Comparison of ENCODE assay signal across 16 mouse cellular contexts in the genomic region with DNA sequence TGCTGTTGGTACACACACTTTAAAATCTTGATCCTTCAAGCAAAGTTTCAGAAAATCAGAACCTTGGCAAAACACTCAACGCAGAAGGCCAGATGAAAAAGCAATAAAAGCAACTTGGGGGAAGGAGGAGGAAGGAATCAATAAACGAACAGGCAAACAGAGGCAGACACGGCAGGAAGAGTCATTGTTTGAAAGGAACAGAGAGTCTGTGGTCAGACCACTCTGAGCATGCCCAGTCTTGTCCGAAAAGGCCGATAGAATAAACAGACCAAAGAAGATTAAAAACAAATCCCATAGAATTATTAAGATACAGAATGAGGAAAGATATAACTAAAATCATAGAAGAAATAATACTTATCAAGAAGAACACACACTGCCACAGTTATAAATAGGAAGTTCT.
"Had no signal": no experiment of that assay in that cellular context is flagged by ENCODE, and none has a peak within 500 bp of the region (broad histone marks: within the 10 kb centered on the region; RNA-seq: fewer than 3 reads in every experiment).

No protein-coding gene starts in this region.

- H3K27ac ChIP-seq: neural tube, embryonic 13.5 days; neural tube, embryonic 15.5 days; stomach, embryonic 15.5 days; stomach, postnatal 0 days had no signal

- H3K36me3 ChIP-seq: neural tube, embryonic 13.5 days; neural tube, embryonic 15.5 days; stomach, embryonic 15.5 days had no signal

- H3K4me2 ChIP-seq: neural tube, embryonic 13.5 days; neural tube, embryonic 15.5 days; stomach, embryonic 15.5 days had no signal

- DNase-seq: retina, postnatal 1 day; right cerebral cortex, adult 18-20 months; right cerebral cortex, postnatal 14 days; right cerebral cortex, postnatal 25 days; right cerebral cortex, postnatal 4 days; spleen, adult 18-20 months; thymus, adult 18-20 months; thymus, adult 2 months; thymus, postnatal 14 days; thymus, postnatal 25 days; thymus, postnatal 36 days; thymus, postnatal 4 days had no signal

- H3K4me3 ChIP-seq: neural tube, embryonic 13.5 days; neural tube, embryonic 15.5 days; stomach, embryonic 15.5 days had no signal

- H3K4me1 ChIP-seq: neural tube, embryonic 15.5 days; stomach, embryonic 15.5 days had no signal

- H3K9me3 ChIP-seq: neural tube, embryonic 13.5 days; neural tube, embryonic 15.5 days; stomach, embryonic 15.5 days had no signal

- H3K27me3 ChIP-seq: neural tube, embryonic 15.5 days; stomach, embryonic 15.5 days had no signal

- H3K9ac ChIP-seq: neural tube, embryonic 13.5 days; neural tube, embryonic 15.5 days; stomach, embryonic 15.5 days had no signal
